Mouse (Mus musculus) testis, postnatal 10 days (tissue): Measurements from ENCODE around the gene Gm7358.
"Not testable (repeated sequence)": the region's sequence is repeated elsewhere in the genome, so short reads cannot be mapped to it uniquely, and the experiment has no call there.

ENCODE experiments used
- DNase-seq: peaks from one replicate; pipeline ENCODE4 v3.0.0; 2021; ENCODE audit warnings: low spot score

Gene Gm7358

GRCm38 (mm10) chr17:14059431-14059830 is at the start of gene Gm7358:
Gm7358 (minus strand) TSS chr17:14059531.
- not testable (repeated sequence) for DNase-seq

- DNase-seq = not testable (repeated sequence)
Measured at GRCm38 (mm10) chr17:14103018-14103417, 43.7 kb upstream of the Gm7358 start.

GRCm38 (mm10) chr17:14101446-14101980 is 42.2 kb upstream of the Gm7358 start:
- DNase-seq = not testable (repeated sequence)

- not testable (repeated sequence) for DNase-seq
Measured at GRCm38 (mm10) chr17:14099886-14100285, 40.6 kb upstream of the Gm7358 start.

- DNase-seq = not testable (repeated sequence)
Measured at GRCm38 (mm10) chr17:14094165-14094564, 34.8 kb upstream of the Gm7358 start.

- DNase-seq = not testable (repeated sequence)
Measured at GRCm38 (mm10) chr17:14086629-14087028, 27.3 kb upstream of the Gm7358 start.

- not testable (repeated sequence) for DNase-seq
Measured at GRCm38 (mm10) chr17:14041880-14042279, 17.5 kb downstream of the Gm7358 start.

GRCm38 (mm10) chr17:14037012-14037411 is 22.3 kb downstream of the Gm7358 start:
- DNase-seq = not testable (repeated sequence)

GRCm38 (mm10) chr17:14036113-14036512 is 23.2 kb downstream of the Gm7358 start:
- DNase-seq = not testable (repeated sequence)
